8 mouse cellular contexts compared by ENCODE assay signal in genomic region chr5:148812016-148812415, GRCm38 (mm10).
DNase-seq lines count a peak whose midpoint lies in the region; ATAC-seq lines count a peak whose summit lies in the region.

No protein-coding gene starts in this region.

- H3K4me2 ChIP-seq in forebrain, embryonic 13.5 days = no peak overlapping the region
- no peak overlapping the region for H3K4me2 ChIP-seq in intestine, embryonic 16.5 days (ENCODE audit: low read depth, low read length)

- no peak overlapping the region for H3K9ac ChIP-seq in forebrain, embryonic 13.5 days
- no peak overlapping the region for H3K9ac ChIP-seq in intestine, embryonic 16.5 days (ENCODE audit: low read depth, low read length)

- no peak overlapping the region for H3K4me3 ChIP-seq in forebrain, embryonic 13.5 days
- H3K4me3 ChIP-seq in intestine, embryonic 16.5 days (ENCODE audit: low read length) = no peak overlapping the region
- H3K4me3 ChIP-seq in limb, embryonic 10.5 days = no peak overlapping the region

- H3K9me3 ChIP-seq in forebrain, embryonic 13.5 days (replicated peaks) = 0 out of 2 replicates have a peak, but pooled peaks cover 4% of the 10 kb centered on the region
- no peaks in the 10 kb centered on the region for H3K9me3 ChIP-seq in intestine, embryonic 16.5 days (ENCODE audit: control insufficient read depth, low read length)
- H3K9me3 ChIP-seq in limb, embryonic 10.5 days (replicated peaks) = no peaks in the 10 kb centered on the region

- H3K36me3 ChIP-seq in forebrain, embryonic 13.5 days (ENCODE audit: poor library complexity, severe bottlenecking) = no peaks in the 10 kb centered on the region
- no peaks in the 10 kb centered on the region for H3K36me3 ChIP-seq in intestine, embryonic 16.5 days (ENCODE audit: control insufficient read depth, insufficient read depth, low read length)
- no peaks in the 10 kb centered on the region for H3K36me3 ChIP-seq in limb, embryonic 10.5 days

- WGBS in forebrain, embryonic 13.5 days = 17% methylated on average over 13 of the region's 13 CpGs
- 26% methylated on average over 13 of the region's 13 CpGs for WGBS in intestine, embryonic 16.5 days
- WGBS in limb, embryonic 10.5 days = 22% methylated on average over 13 of the region's 13 CpGs

- peaks cover 12% of the 10 kb centered on the region; the same call in 1 of the 2 replicates for H3K27me3 ChIP-seq in forebrain, embryonic 13.5 days
- H3K27me3 ChIP-seq in intestine, embryonic 16.5 days (replicated peaks; ENCODE audit: control insufficient read depth, insufficient read depth, low read length) = no peaks in the 10 kb centered on the region
- H3K27me3 ChIP-seq in limb, embryonic 10.5 days (ENCODE audit: low read depth, poor library complexity, severe bottlenecking) = peaks cover 36% of the 10 kb centered on the region

- peak; percentile 32 for DNase-seq in right cerebral cortex, adult 18-20 months
- DNase-seq in right cerebral cortex, postnatal 36 days (ENCODE audit: low spot score in 2 of 2) = no peak
- peak; percentile 86 for DNase-seq in brain, adult 2 months (ENCODE audit: low read depth, low spot score)
- DNase-seq in limb, embryonic 10.5 days (ENCODE audit: low spot score) = peak; percentile 85
- peak; percentile 90 for DNase-seq in naive thymus-derived CD4-positive, alpha-beta T cell, adult 2 months (ENCODE audit: low read depth)
- peak; percentile 57 for DNase-seq in testis, postnatal 14 days (ENCODE audit: low spot score)

- 0 out of 2 replicates have a peak, but pooled peaks cover 5% of the 10 kb centered on the region for H3K4me1 ChIP-seq in forebrain, embryonic 13.5 days
- peaks cover 6% of the 10 kb centered on the region; the same call in 1 of the 2 replicates for H3K4me1 ChIP-seq in intestine, embryonic 16.5 days (ENCODE audit: control insufficient read depth, insufficient read depth, low read length)
- H3K4me1 ChIP-seq in limb, embryonic 10.5 days = peaks cover 18% of the 10 kb centered on the region

- no peak overlapping the region for H3K27ac ChIP-seq in forebrain, embryonic 13.5 days
- H3K27ac ChIP-seq in intestine, embryonic 16.5 days (ENCODE audit: low read length) = no peak overlapping the region
- H3K27ac ChIP-seq in limb, embryonic 10.5 days = peak overlapping the region; percentile 15; the same call in 1 of the 2 replicates

- ATAC-seq in forebrain, embryonic 13.5 days = peak; percentile 12; the same call in 1 of the 2 replicates
- ATAC-seq in intestine, embryonic 16.5 days = peak; percentile 45; the same call in 1 of the 2 replicates

Comparison
In these comparisons a context has a peak if more than half of its experiments do, and no peak if none do; other contexts are left out.
1. DNase-seq: peak in right cerebral cortex, adult 18-20 months (single experiment), brain, adult 2 months (single experiment), limb, embryonic 10.5 days (single experiment), naive thymus-derived CD4-positive, alpha-beta T cell, adult 2 months (single experiment) and testis, postnatal 14 days (single experiment); none in right cerebral cortex, postnatal 36 days (0 of 2).